Mouse (Mus musculus): ENCODE results near the gene Macf1.
A peak's percentile ranks its signal among the peaks of the same experiment; 100 is the strongest.
"Not testable (repeated sequence)": the region's sequence is repeated elsewhere in the genome, so short reads cannot be mapped to it uniquely, and the experiment has no call there.

The Macf1 gene

GRCm38 (mm10) chr4:123543691-123544090, 140.5 kb downstream of the Macf1 start:
- no peak for DNase-seq (ENCODE audit: low spot score)

- peak; percentile 77 for DNase-seq (ENCODE audit: low spot score)
Observed at GRCm38 (mm10) chr4:123535271-123535670, 148.9 kb downstream of the Macf1 start.

GRCm38 (mm10) chr4:123532001-123532400, 152.2 kb downstream of the Macf1 start:
- DNase-seq (ENCODE audit: low spot score): no peak

- no peak for DNase-seq (ENCODE audit: low spot score)
Observed at GRCm38 (mm10) chr4:123530976-123531375, 153.2 kb downstream of the Macf1 start.

GRCm38 (mm10) chr4:123529230-123529629, 154.9 kb downstream of the Macf1 start:
- no peak for DNase-seq (ENCODE audit: low spot score)

- DNase-seq (ENCODE audit: low spot score): no peak
Observed at GRCm38 (mm10) chr4:123527607-123528010, 156.6 kb downstream of the Macf1 start.

- DNase-seq (ENCODE audit: low spot score): no peak
Observed at GRCm38 (mm10) chr4:123526779-123527280, 157.3 kb downstream of the Macf1 start.

- DNase-seq (ENCODE audit: low spot score): no peak
Observed at GRCm38 (mm10) chr4:123524746-123525145, 159.4 kb downstream of the Macf1 start.

GRCm38 (mm10) chr4:123520123-123520522, 164.0 kb downstream of the Macf1 start:
- not testable (repeated sequence) for DNase-seq (ENCODE audit: low spot score)

- no peak for DNase-seq (ENCODE audit: low spot score)
Observed at GRCm38 (mm10) chr4:123515673-123516072, 168.5 kb downstream of the Macf1 start.

- DNase-seq (ENCODE audit: low spot score): no peak
Observed at GRCm38 (mm10) chr4:123510201-123510600, 174.0 kb downstream of the Macf1 start.

- no peak for DNase-seq (ENCODE audit: low spot score)
Observed at GRCm38 (mm10) chr4:123489086-123489485, 195.1 kb downstream of the Macf1 start.

- DNase-seq (ENCODE audit: low spot score): no peak
Observed at GRCm38 (mm10) chr4:123479991-123480390, 204.2 kb downstream of the Macf1 start.

- DNase-seq (ENCODE audit: low spot score): no peak
Observed at GRCm38 (mm10) chr4:123478655-123479433, 205.3 kb downstream of the Macf1 start.

GRCm38 (mm10) chr4:123465799-123466198, 218.4 kb downstream of the Macf1 start:
- DNase-seq (ENCODE audit: low spot score): no peak

GRCm38 (mm10) chr4:123460595-123461272, 223.4 kb downstream of the Macf1 start:
- DNase-seq (ENCODE audit: low spot score): peak; percentile 57

- no peak for DNase-seq (ENCODE audit: low spot score)
Observed at GRCm38 (mm10) chr4:123454871-123455640, 229.1 kb downstream of the Macf1 start.

- DNase-seq (ENCODE audit: low spot score): no peak
Observed at GRCm38 (mm10) chr4:123453729-123454128, 230.4 kb downstream of the Macf1 start.

- no peak for DNase-seq (ENCODE audit: low spot score)
Observed at GRCm38 (mm10) chr4:123451991-123452390, 232.2 kb downstream of the Macf1 start.

- DNase-seq (ENCODE audit: low spot score): no peak
Observed at GRCm38 (mm10) chr4:123449304-123449703, 234.9 kb downstream of the Macf1 start.

GRCm38 (mm10) chr4:123448015-123448414, 236.1 kb downstream of the Macf1 start:
- DNase-seq (ENCODE audit: low spot score): no peak

- no peak for DNase-seq (ENCODE audit: low spot score)
Observed at GRCm38 (mm10) chr4:123447251-123447650, 236.9 kb downstream of the Macf1 start.
